Mouse (Mus musculus): ENCODE measurements at regions not wholly inside any gene's neighbourhood (a gene's known extent, or its start where the extent isn't known, plus 50 kb on each side); places are given as distances from the start of the nearest gene placed in this dataset.

GRCm38 (mm10) chr6:4413201-4413600 lies 91.4 kb upstream of the Col1a2 start:
- no peak for TF ChIP-seq CTCF (IDR thresholded peaks at IDR 0.05)
- intact Hi-C loops (cut with DNase I) = loop anchor here (5.0 kb wide), 2 partner anchors 699 to 969 kb away; partner anchors contain the start of gene Asb4
- Histone ChIP-seq H3K4me3 (no peak overlapping the region), H3K27ac (no peak overlapping the region)
- no peak for DNase-seq (ENCODE audit: extremely low spot score in 1 of 2, low spot score in 2 of 2)

- peak; percentile 68 for TF ChIP-seq CTCF (IDR thresholded peaks at IDR 0.05)
- intact Hi-C loops (cut with DNase I) = loop anchor here (2.0 to 5.0 kb wide), 3 partner anchors 131 to 968 kb away; partner anchors contain the start of gene Asb4
- Histone ChIP-seq H3K27ac (no peak overlapping the region), H3K4me3 (no peak overlapping the region)
- no peak for DNase-seq (ENCODE audit: extremely low spot score in 1 of 2, low spot score in 2 of 2)
Observed at GRCm38 (mm10) chr6:4414166-4414565, 90.4 kb upstream of the Col1a2 start.

DNA sequence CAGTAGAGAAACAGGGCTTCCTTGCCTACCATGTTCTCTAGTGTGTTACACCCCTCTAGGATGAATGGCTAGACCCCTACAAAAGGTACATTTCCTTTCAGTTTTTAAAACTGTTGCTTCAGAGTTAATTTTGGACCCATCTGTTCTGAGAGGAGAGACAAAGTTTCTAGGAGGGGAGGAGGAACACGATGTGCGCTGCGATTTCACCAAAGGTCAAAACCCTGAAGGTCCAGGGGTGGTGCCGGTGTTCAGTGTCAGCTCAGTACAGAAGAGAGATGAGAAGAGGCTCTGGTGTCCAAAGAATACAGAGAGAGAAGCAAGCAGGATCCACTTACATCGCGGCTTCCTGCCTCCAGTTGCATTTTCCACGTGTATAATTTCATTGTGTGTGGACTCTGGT lies 89.4 kb upstream of the Col1a2 start:
- no peak for TF ChIP-seq CTCF (IDR thresholded peaks at IDR 0.05)
- no peak overlapping the region for H3K4me3 ChIP-seq
- H3K27ac ChIP-seq = no peak overlapping the region
- no peak for DNase-seq (ENCODE audit: extremely low spot score in 1 of 2, low spot score in 2 of 2)
- intact Hi-C loops (cut with DNase I) = loop anchor here (2.0 to 5.0 kb wide), 2 partner anchors 92 to 130 kb away; no protein-coding TSS in a partner anchor

GRCm38 (mm10) chr6:4417247-4417709 lies 87.3 kb upstream of the Col1a2 start:
- Histone ChIP-seq H3K4me3 (no peak overlapping the region), H3K27ac (no peak overlapping the region)
- intact Hi-C loops (cut with DNase I) = loop anchor here (5.0 kb wide), 1 partner anchor 90 kb away; no protein-coding TSS in a partner anchor
- DNase-seq (ENCODE audit: extremely low spot score in 1 of 2, low spot score in 2 of 2) = no peak
- TF ChIP-seq CTCF (IDR thresholded peaks at IDR 0.05) = peak; percentile 46

DNA sequence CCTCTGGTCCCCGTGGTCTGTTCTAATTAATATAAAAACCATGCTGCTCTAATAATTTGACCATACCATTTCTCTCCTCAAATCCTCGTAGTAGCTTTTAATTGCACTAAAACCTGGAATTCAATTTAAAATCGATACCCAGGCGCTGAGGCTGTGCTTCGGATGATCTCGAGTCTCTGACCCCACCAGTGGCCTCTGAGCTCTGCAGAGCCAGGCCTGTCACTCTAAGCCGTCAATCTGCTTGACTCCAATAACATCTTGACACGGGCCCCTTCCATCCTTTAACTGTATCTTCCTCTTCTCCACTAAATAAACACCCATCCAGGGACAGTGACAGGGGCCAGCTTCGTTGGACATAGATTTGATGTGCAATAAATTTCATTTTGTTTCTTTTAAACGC lies 86.2 kb upstream of the Col1a2 start:
- TF ChIP-seq CTCF (IDR thresholded peaks at IDR 0.05) = no peak
- no peak for DNase-seq (ENCODE audit: extremely low spot score in 1 of 2, low spot score in 2 of 2)
- intact Hi-C loops (cut with DNase I) = loop anchor here (5.0 kb wide), 1 partner anchor 89 kb away; no protein-coding TSS in a partner anchor
- Histone ChIP-seq H3K4me3 (no peak overlapping the region), H3K27ac (no peak overlapping the region)

- intact Hi-C loops (cut with DNase I) = loop anchor here (5.0 kb wide), 1 partner anchor 88 kb away; no protein-coding TSS in a partner anchor
- H3K4me3 ChIP-seq = no peak overlapping the region
- no peak for DNase-seq (ENCODE audit: extremely low spot score in 1 of 2, low spot score in 2 of 2)
- TF ChIP-seq CTCF (IDR thresholded peaks at IDR 0.05) = no peak
- no peak overlapping the region for H3K27ac ChIP-seq
Observed at GRCm38 (mm10) chr6:4418941-4419351, 85.7 kb upstream of the Col1a2 start.

DNA sequence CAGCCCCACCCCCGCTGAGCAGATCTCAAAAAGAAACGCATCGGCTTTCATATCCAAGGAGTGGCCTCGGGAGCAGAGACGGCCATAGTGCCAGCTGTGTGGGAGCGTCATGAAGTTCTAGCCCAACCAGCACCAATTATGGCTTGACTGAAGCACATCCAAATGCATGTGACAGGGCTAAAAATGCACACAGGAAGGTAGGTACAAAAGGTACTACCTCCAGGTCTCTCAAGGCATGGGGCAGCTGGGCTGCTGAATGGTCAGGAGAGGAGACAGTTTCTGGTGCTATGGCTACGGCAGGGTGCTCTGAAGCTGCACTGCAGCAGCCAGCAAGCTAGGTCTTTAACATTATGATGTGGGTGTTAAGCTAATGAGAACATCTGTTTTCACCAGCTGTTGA lies 83.1 kb upstream of the Col1a2 start:
- TF ChIP-seq CTCF (IDR thresholded peaks at IDR 0.05) = no peak
- intact Hi-C loops (cut with DNase I) = no loop called here
- no peak overlapping the region for H3K4me3 ChIP-seq
- DNase-seq (ENCODE audit: extremely low spot score in 1 of 2, low spot score in 2 of 2) = no peak
- no peak overlapping the region for H3K27ac ChIP-seq

- no peak for TF ChIP-seq CTCF (IDR thresholded peaks at IDR 0.05)
- H3K4me3 ChIP-seq = no peak overlapping the region
- DNase-seq (ENCODE audit: extremely low spot score in 1 of 2, low spot score in 2 of 2) = no peak
Observed at GRCm38 (mm10) chr6:4427122-4427521, 77.5 kb upstream of the Col1a2 start.

GRCm38 (mm10) chr6:4430704-4431310 lies 73.8 kb upstream of the Col1a2 start:
- no peak for DNase-seq (ENCODE audit: extremely low spot score in 1 of 2, low spot score in 2 of 2)
- H3K27ac ChIP-seq = no peak overlapping the region
- no peak for TF ChIP-seq CTCF (IDR thresholded peaks at IDR 0.05)
- no peak overlapping the region for H3K4me3 ChIP-seq
- intact Hi-C loops (cut with DNase I) = no loop called here

More at GRCm38 (mm10) chr6:4427122-4427521, 77.5 kb upstream of the Col1a2 start:
- no peak overlapping the region for H3K27ac ChIP-seq
- intact Hi-C loops (cut with DNase I) = no loop called here

- no peak for DNase-seq (ENCODE audit: extremely low spot score in 1 of 2, low spot score in 2 of 2)
- no peak overlapping the region for H3K27ac ChIP-seq
- TF ChIP-seq CTCF (IDR thresholded peaks at IDR 0.05) = no peak
- intact Hi-C loops (cut with DNase I) = no loop called here
- no peak overlapping the region for H3K4me3 ChIP-seq
Observed at GRCm38 (mm10) chr6:4432192-4432591, 72.4 kb upstream of the Col1a2 start.

DNA sequence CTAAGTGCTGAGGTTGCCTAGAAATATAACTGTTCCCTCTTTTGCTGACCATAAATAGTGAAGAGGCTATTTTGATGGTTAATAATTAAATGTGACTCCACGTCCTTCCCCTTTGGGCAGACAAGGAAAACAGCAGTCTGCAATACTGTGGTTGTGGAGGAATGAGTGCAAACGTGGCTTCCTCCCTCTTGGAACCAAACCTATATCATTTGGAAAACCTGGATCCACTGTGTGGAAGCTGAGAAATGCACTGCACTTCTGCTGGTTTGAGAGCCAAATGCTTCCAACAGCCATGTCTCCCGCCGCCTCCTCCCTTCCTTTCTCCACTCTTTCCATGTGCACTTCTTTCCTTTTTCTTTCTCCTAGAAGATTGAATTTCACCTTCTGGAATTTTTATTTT lies 68.2 kb upstream of the Col1a2 start:
- H3K27ac ChIP-seq = no peak overlapping the region
- H3K4me3 ChIP-seq = no peak overlapping the region
- TF ChIP-seq CTCF (IDR thresholded peaks at IDR 0.05) = no peak
- DNase-seq (ENCODE audit: extremely low spot score in 1 of 2, low spot score in 2 of 2) = no peak
- intact Hi-C loops (cut with DNase I) = no loop called here

- no peak for TF ChIP-seq CTCF (IDR thresholded peaks at IDR 0.05)
- H3K4me3 ChIP-seq = no peak overlapping the region
- intact Hi-C loops (cut with DNase I) = no loop called here
- no peak overlapping the region for H3K27ac ChIP-seq
- DNase-seq (ENCODE audit: extremely low spot score in 1 of 2, low spot score in 2 of 2) = no peak
Observed at GRCm38 (mm10) chr6:4436874-4437273, 67.7 kb upstream of the Col1a2 start.

DNA sequence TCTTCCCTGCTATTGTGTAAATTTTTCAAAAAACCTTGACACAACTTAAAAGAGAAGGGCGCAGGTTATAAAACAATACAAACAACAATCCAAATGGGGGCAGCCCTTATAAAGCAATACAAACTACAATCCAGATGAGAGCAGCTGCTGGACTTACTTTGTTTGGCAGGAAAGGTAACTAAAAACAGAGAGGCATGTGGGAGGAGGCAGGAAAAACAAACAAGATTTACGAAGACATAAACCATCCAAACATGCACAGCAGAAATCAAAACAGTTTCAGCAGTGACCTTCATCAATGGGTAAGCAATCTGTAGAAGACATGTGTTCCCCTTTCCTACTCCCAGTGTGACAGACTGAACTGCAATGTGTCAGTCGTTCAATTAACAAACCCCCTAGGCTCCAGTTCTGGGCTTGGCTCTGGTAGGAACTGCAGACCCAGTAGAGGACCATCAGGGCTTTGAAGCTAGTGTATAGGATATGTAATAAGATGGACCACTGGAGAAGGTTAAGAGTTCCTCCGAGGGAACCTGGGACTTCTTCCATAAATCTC lies 62.9 kb upstream of the Col1a2 start:
- DNase-seq (ENCODE audit: extremely low spot score in 1 of 2, low spot score in 2 of 2) = no peak
- no peak for TF ChIP-seq CTCF (IDR thresholded peaks at IDR 0.05)
- no peak overlapping the region for H3K27ac ChIP-seq
- H3K4me3 ChIP-seq = no peak overlapping the region
- intact Hi-C loops (cut with DNase I) = no loop called here
